Mouse (Mus musculus) bone marrow, adult 2 months (tissue): Measurements from ENCODE around the gene Acly.

Source experiments
- CTCF ChIP-seq: fragments of 200-500 bp; IDR thresholded peaks from 2 replicates; pipeline ENCODE4 v1.5.1; 2011; ENCODE audit warnings: low read length, control low read depth; ENCODE audit not compliant: control insufficient read depth, insufficient read depth
- POLR2A ChIP-seq: fragments of 200-500 bp; IDR thresholded peaks from 2 replicates; pipeline ENCODE4 v1.6.1; 2011; ENCODE audit warnings: low read depth, mild to moderate bottlenecking, control low read depth, low read length, borderline replicate concordance; ENCODE audit not compliant: control insufficient read depth

- TF ChIP-seq POLR2A = no peak
- no peak for TF ChIP-seq CTCF
Observed at GRCm38 (mm10) chr11:100548141-100548540, 20.3 kb upstream of the Acly start.
